Mouse (Mus musculus) liver, embryonic 14.5 days (tissue): ENCODE results near the gene Clnk.

Experiments used
- CTCF ChIP-seq: IDR thresholded peaks from 2 replicates; pipeline ENCODE4 v1.5.1; 2016; ENCODE audit warnings: antibody characterized with exemption, low read depth, control low read depth
- EP300 ChIP-seq: IDR thresholded peaks from 2 replicates; pipeline ENCODE4 v1.6.1; 2016; ENCODE audit warnings: antibody characterized with exemption, low read depth

DNA sequence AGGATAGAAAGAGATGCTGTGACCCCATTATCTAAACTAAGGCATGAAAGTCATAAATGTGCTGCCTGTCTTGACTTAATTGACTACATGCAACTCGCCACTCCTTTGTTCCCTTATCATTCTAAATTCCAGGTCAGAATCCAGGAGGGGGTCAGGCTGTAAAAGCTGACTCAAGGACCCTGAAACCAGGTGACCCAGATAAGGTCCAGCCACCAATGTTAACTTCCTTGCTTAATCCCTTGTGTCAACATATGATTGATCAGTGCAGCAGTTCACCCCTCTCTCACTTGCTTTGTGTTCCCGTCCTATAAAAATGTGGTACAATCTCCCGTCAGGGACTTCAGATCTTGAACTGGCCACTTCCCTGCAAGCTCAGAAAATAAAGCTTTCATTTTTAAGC lies 31.1 kb downstream of the Clnk start:
- TF ChIP-seq CTCF (no peak), EP300 (no peak)
